Mouse (Mus musculus) lung, postnatal 0 days (tissue): Measurements from ENCODE around the gene Kcnip4.

ENCODE experiments used
- CTCF ChIP-seq: IDR thresholded peaks from 2 replicates; pipeline ENCODE4 v1.5.1; 2016; ENCODE audit warnings: antibody characterized with exemption, mild to moderate bottlenecking
- EP300 ChIP-seq: IDR thresholded peaks from 2 replicates; pipeline ENCODE4 v1.6.1; 2016; ENCODE audit warnings: antibody characterized with exemption, mild to moderate bottlenecking, control low read depth

- TF ChIP-seq EP300: no peak
- no peak for TF ChIP-seq CTCF
These were observed 191.6 kb downstream of the Kcnip4 start for GRCm38 (mm10) chr5:49333063-49333462.
